In genomic region chr17:62210441-62211025, GRCm38 (mm10) we compare ENCODE assay signal across 26 mouse cellular contexts.
"Had no signal": no experiment of that assay in that cellular context is flagged by ENCODE, and none has a peak within 500 bp of the region (broad histone marks: within the 10 kb centered on the region; RNA-seq: fewer than 3 reads in every experiment).

No protein-coding gene starts in this region.

- H3K4me1 ChIP-seq: heart, embryonic 12.5 days; hindbrain, embryonic 10.5 days; hindbrain, embryonic 12.5 days; intestine, embryonic 15.5 days; kidney, embryonic 15.5 days; limb, embryonic 13.5 days; limb, embryonic 15.5 days had no signal

- H3K9me3 ChIP-seq: heart, embryonic 12.5 days; hindbrain, embryonic 10.5 days; hindbrain, embryonic 12.5 days; intestine, embryonic 15.5 days; kidney, embryonic 15.5 days; limb, embryonic 13.5 days; limb, embryonic 15.5 days had no signal

- H3K27ac ChIP-seq: gastrocnemius, adult 2 months; heart, adult 2 months; hindbrain, embryonic 10.5 days; hindbrain, embryonic 12.5 days; hindbrain, embryonic 14.5 days; intestine, embryonic 15.5 days; kidney, embryonic 15.5 days; layer of hippocampus, adult 2 months; left cerebral cortex, adult 2 months; limb, embryonic 13.5 days; limb, embryonic 15.5 days had no signal

- H3K4me2 ChIP-seq: heart, embryonic 12.5 days; hindbrain, embryonic 12.5 days; hindbrain, embryonic 14.5 days; intestine, embryonic 15.5 days; kidney, embryonic 15.5 days; limb, embryonic 13.5 days; limb, embryonic 15.5 days had no signal

- H3K9ac ChIP-seq: heart, embryonic 12.5 days; hindbrain, embryonic 12.5 days; hindbrain, embryonic 14.5 days; intestine, embryonic 15.5 days; kidney, embryonic 15.5 days; limb, embryonic 13.5 days; limb, embryonic 15.5 days had no signal

- H3K27me3 ChIP-seq: heart, embryonic 12.5 days; hindbrain, embryonic 12.5 days; intestine, embryonic 15.5 days; kidney, embryonic 15.5 days; limb, embryonic 13.5 days; limb, embryonic 15.5 days had no signal

- DNase-seq: gastrocnemius, adult 2 months; gastrocnemius, postnatal 10 days; gastrocnemius, postnatal 25 days; heart, adult 2 months; heart, postnatal 10 days; heart, postnatal 4 days; kidney, adult 18-20 months; kidney, adult 8-10 months; kidney, postnatal 10 days; kidney, postnatal 25 days; kidney, postnatal 4 days; left cerebral cortex, postnatal 4 days had no signal

- H3K36me3 ChIP-seq: heart, embryonic 12.5 days; hindbrain, embryonic 10.5 days; hindbrain, embryonic 12.5 days; intestine, embryonic 15.5 days; kidney, embryonic 15.5 days; limb, embryonic 13.5 days; limb, embryonic 15.5 days had no signal

- ATAC-seq: forebrain, embryonic 16.5 days; hindbrain, embryonic 16.5 days; inflammation-experienced regulatory T-cells, adult 6 months; intestine, embryonic 15.5 days; intestine, postnatal 0 days had no signal

- H3K4me3 ChIP-seq: gastrocnemius, adult 2 months; heart, adult 2 months; heart, embryonic 12.5 days; hindbrain, embryonic 10.5 days; hindbrain, embryonic 12.5 days; intestine, embryonic 15.5 days; kidney, embryonic 15.5 days; layer of hippocampus, adult 2 months; left cerebral cortex, adult 2 months; limb, embryonic 13.5 days; limb, embryonic 15.5 days had no signal
